Mouse (Mus musculus) right cerebral cortex, postnatal 36 days (tissue): ENCODE results near the gene Il17rc.

ENCODE experiments used
- DNase-seq, 2 experiments: peaks; one replicate each; pipeline ENCODE4 v3.0.0; 2022; ENCODE audit warnings: low spot score in 2 of 2, mixed read lengths in 1 of 2

Gene Il17rc

GRCm38 (mm10) chr6:113495071-113495675, 23.9 kb downstream of the Il17rc start:
- DNase-seq = no peak

- DNase-seq = no peak
Measured at GRCm38 (mm10) chr6:113499346-113499745, 28.1 kb downstream of the Il17rc start.

GRCm38 (mm10) chr6:113501388-113502084, 30.3 kb downstream of the Il17rc start, which contains the start of gene Prrt3:
TSS of gene Prrt3 (minus strand) at chr6:113501931.
- DNase-seq = peak; percentile 75 to 79

- no peak for DNase-seq
Measured at GRCm38 (mm10) chr6:113502801-113503200, 31.6 kb downstream of the Il17rc start.

GRCm38 (mm10) chr6:113505689-113506088, 34.5 kb downstream of the Il17rc start:
- no peak for DNase-seq

GRCm38 (mm10) chr6:113507130-113507529, 35.9 kb downstream of the Il17rc start:
- no peak for DNase-seq

- DNase-seq = no peak
Measured at GRCm38 (mm10) chr6:113508272-113508946, 37.2 kb downstream of the Il17rc start.

- DNase-seq = no peak
Measured at GRCm38 (mm10) chr6:113508947-113509280, 37.7 kb downstream of the Il17rc start.

GRCm38 (mm10) chr6:113513944-113514343, 42.7 kb downstream of the Il17rc start:
- no peak for DNase-seq

GRCm38 (mm10) chr6:113514600-113514999, 43.4 kb downstream of the Il17rc start:
- DNase-seq = no peak

- DNase-seq = no peak
Measured at GRCm38 (mm10) chr6:113517434-113518080, 46.3 kb downstream of the Il17rc start.

GRCm38 (mm10) chr6:113522310-113522709, 51.1 kb downstream of the Il17rc start:
- DNase-seq = no peak

- peak; percentile 23 to 45 for DNase-seq
Measured at GRCm38 (mm10) chr6:113523420-113523819, 52.2 kb downstream of the Il17rc start.

GRCm38 (mm10) chr6:113530932-113531839, 60.0 kb downstream of the Il17rc start, which contains the start of the genes Emc3 and Fancd2:
TSS of gene Emc3 (minus strand) at chr6:113531652.
TSS of gene Fancd2 (plus strand) at chr6:113531682.
- peak; percentile 85 to 88 for DNase-seq

- no peak for DNase-seq
Measured at GRCm38 (mm10) chr6:113531840-113532404, 60.7 kb downstream of the Il17rc start.
